Mouse (Mus musculus) heart, postnatal 0 days (tissue): ENCODE data around the gene Selenon. TPM values are rescaled to one million over a fixed set of nuclear protein-coding genes. Genes with fewer than 3 reads are reported as not detected.

Experiments used
- ATAC-seq: fragments of 200-750 bp; cut with Nextera tagmentation; 2 replicates; pipeline ENCODE4 v1.8.0; 2017; ENCODE audit warnings: low read depth, moderate number of reproducible peaks, moderate library complexity; ENCODE audit not compliant: insufficient read depth
- DNase-seq: peaks from one replicate; pipeline ENCODE4 v3.0.0-alpha.2; 2016; ENCODE audit warnings: low spot score
- H3K27ac ChIP-seq: fragments of 300-500 bp; sonication (generic); 2 replicates; pipeline ENCODE4 v1.5.1; 2014; ENCODE audit warnings: low read depth, mild to moderate bottlenecking
- H3K27me3 ChIP-seq: fragments of 300-500 bp; sonication (generic); 2 replicates; pipeline ENCODE4 v1.6.1; 2014; ENCODE audit warnings: low read length, mixed read lengths; ENCODE audit not compliant: control insufficient read depth, insufficient read depth
- H3K36me3 ChIP-seq: fragments of 300-500 bp; sonication (generic); replicated peaks from 2 replicates; pipeline ENCODE4 v1.6.1; 2014; ENCODE audit warnings: low read length, mixed read lengths; ENCODE audit not compliant: control insufficient read depth, insufficient read depth
- H3K4me1 ChIP-seq: fragments of 300-500 bp; sonication (generic); 2 replicates; pipeline ENCODE4 v1.6.1; 2014; ENCODE audit warnings: antibody characterized with exemption; ENCODE audit not compliant: control insufficient read depth, insufficient read depth
- H3K4me2 ChIP-seq: fragments of 300-500 bp; sonication (generic); 2 replicates; pipeline ENCODE4 v1.6.1; 2014; ENCODE audit warnings: low read depth, mild to moderate bottlenecking, low read length, moderate library complexity
- H3K4me3 ChIP-seq: fragments of 300-500 bp; sonication (generic); 2 replicates; pipeline ENCODE4 v1.5.1; 2014; ENCODE audit warnings: low read depth, low read length
- H3K9ac ChIP-seq: fragments of 300-500 bp; sonication (generic); replicated peaks from 2 replicates; pipeline ENCODE4 v1.6.1; 2014; ENCODE audit warnings: low read depth, low read length, mixed read lengths
- H3K9me3 ChIP-seq: fragments of 300-500 bp; sonication (generic); replicated peaks from 2 replicates; pipeline ENCODE4 v1.6.1; 2016; ENCODE audit warnings: low read length; ENCODE audit not compliant: control insufficient read depth
- CTCF ChIP-seq: IDR thresholded peaks from 2 replicates; pipeline ENCODE4 v1.5.1; 2016; ENCODE audit warnings: antibody characterized with exemption, control low read depth, low read depth
- EP300 ChIP-seq: IDR thresholded peaks from 2 replicates; pipeline ENCODE4 v1.6.1; 2016; ENCODE audit warnings: antibody characterized with exemption, low read depth
- WGBS: fragments of 180-500 bp; shearing (Covaris S2); extraction: QIAGEN DNeasy Blood & Tissue Kit; methylation state at CpG from one replicate; pipeline ENCODE4 v1.1.7; 2014; 5-methylcytosine and 5-hydroxymethylcytosine counted together
- polyA plus RNA-seq: library from polyadenylated mRNA; unstranded; fragments of >200 nt; fragmentation: Nextera tagmentation; extraction: Ambion mirVana; gene quantifications from 2 replicates; pipeline ENCODE4 v1.2.1, GENCODE M21; 2015
- total RNA-seq: library from RNA; depleted of rRNA; stranded (reverse); fragments of >200 nt; gene quantifications from 2 replicates; pipeline ENCODE4 v1.2.3, GENCODE M21; 2014; ENCODE audit warnings: low replicate concordance

Gene Selenon
- total and polyA plus RNA-seq, 2 experiments from 2014 or later, result 6.8 to 18.2 TPM

- H3K27me3 ChIP-seq, result no peaks in the 10 kb centered on the region
- peaks cover 16% of the 10 kb centered on the region for H3K4me1 ChIP-seq
- DNase-seq (no peak), ATAC-seq (no peak)
- no peak overlapping the region for H3K9ac ChIP-seq
- no peak overlapping the region for H3K27ac ChIP-seq
- H3K9me3 ChIP-seq, result no peaks in the 10 kb centered on the region
- H3K4me3 ChIP-seq, result no peak overlapping the region
- peaks cover 16% of the 10 kb centered on the region for H3K36me3 ChIP-seq
- TF ChIP-seq EP300 (no peak), CTCF (0 out of 2 replicates have a peak, but pooled peaks have one; percentile 9)
- WGBS, result 98% methylated on average over 8 of the region's 8 CpGs
- no peak overlapping the region for H3K4me2 ChIP-seq
Measured at GRCm38 (mm10) chr4:134549899-134550298, 2.1 kb downstream of the Selenon start.

GRCm38 (mm10) chr4:134548169-134548938 lies 3.6 kb downstream of the Selenon start:
- H3K27me3 ChIP-seq, result no peaks in the 10 kb centered on the region
- no peak overlapping the region for H3K9ac ChIP-seq
- 46% methylated on average over 18 of the region's 18 CpGs for WGBS
- peak; percentile 70 for DNase-seq
- peak; percentile 6; the same call in 1 of the 2 replicates for ATAC-seq
- H3K4me1 ChIP-seq, result peaks cover 16% of the 10 kb centered on the region
- H3K4me3 ChIP-seq, result no peak overlapping the region
- no peak overlapping the region for H3K4me2 ChIP-seq
- peak overlapping the region; percentile 21; the same call in 1 of the 2 replicates for H3K27ac ChIP-seq
- H3K9me3 ChIP-seq, result no peaks in the 10 kb centered on the region
- H3K36me3 ChIP-seq, result peaks cover 26% of the 10 kb centered on the region
- TF ChIP-seq CTCF, result peak; percentile 20
- TF ChIP-seq EP300, result no peak

GRCm38 (mm10) chr4:134546814-134547705 lies 4.9 kb downstream of the Selenon start:
- 64% methylated on average over 9 of the region's 9 CpGs for WGBS
- TF ChIP-seq EP300 (no peak), CTCF (no peak)
- H3K36me3 ChIP-seq, result peaks cover 37% of the 10 kb centered on the region
- H3K4me3 ChIP-seq, result no peak overlapping the region
- H3K27me3 ChIP-seq, result no peaks in the 10 kb centered on the region
- no peak overlapping the region for H3K9ac ChIP-seq
- H3K4me1 ChIP-seq, result peaks cover 16% of the 10 kb centered on the region
- H3K4me2 ChIP-seq, result no peak overlapping the region
- peak; percentile 25 for ATAC-seq
- H3K27ac ChIP-seq, result no peak overlapping the region
- DNase-seq, result peak; percentile 43
- no peaks in the 10 kb centered on the region for H3K9me3 ChIP-seq

- TF ChIP-seq CTCF (peak; percentile 95), EP300 (no peak)
- Histone ChIP-seq H3K27me3 (no peaks in the 10 kb centered on the region), H3K4me2 (no peak overlapping the region), H3K36me3 (peaks cover 51% of the 10 kb centered on the region), H3K9ac (no peak overlapping the region), H3K27ac (no peak overlapping the region), H3K9me3 (no peaks in the 10 kb centered on the region), H3K4me1 (0 out of 2 replicates have a peak, but pooled peaks cover 3% of the 10 kb centered on the region), H3K4me3 (no peak overlapping the region)
- ATAC-seq, result peak; percentile 57
- peak; percentile 80 for DNase-seq
- WGBS, result 7% methylated on average over 5 of the region's 5 CpGs
Measured at GRCm38 (mm10) chr4:134543261-134543660, 8.7 kb downstream of the Selenon start.

GRCm38 (mm10) chr4:134542726-134543125 lies 9.2 kb downstream of the Selenon start:
- Histone ChIP-seq H3K27ac (no peak overlapping the region), H3K4me2 (no peak overlapping the region), H3K9me3 (no peaks in the 10 kb centered on the region), H3K4me1 (0 out of 2 replicates have a peak, but pooled peaks cover 3% of the 10 kb centered on the region), H3K36me3 (peaks cover 52% of the 10 kb centered on the region), H3K4me3 (no peak overlapping the region), H3K9ac (no peak overlapping the region), H3K27me3 (no peaks in the 10 kb centered on the region)
- ATAC-seq, result no peak
- DNase-seq, result no peak
- 85% methylated on average over 9 of the region's 9 CpGs for WGBS
- TF ChIP-seq EP300, result no peak
- no peak for TF ChIP-seq CTCF
